Mouse (Mus musculus): Measurements from ENCODE around the gene Acaa1b.

GRCm38 (mm10) chr9:119114911-119115310 lies 42.0 kb downstream of the Acaa1b start:
- TF ChIP-seq POLR2A (IDR thresholded peaks at IDR 0.05; ENCODE audit: control insufficient read depth, low read depth, low read length) (no peak), CTCF (IDR thresholded peaks at IDR 0.05; ENCODE audit: control insufficient read depth, insufficient read depth, insufficient replicate concordance, low read depth, low read length) (no peak)

Measured in testis, adult 2 months (tissue).